Mouse (Mus musculus) neural tube, embryonic 13.5 days (tissue): ENCODE measurements around the gene Cavin3. TPM values are rescaled to one million over a fixed set of nuclear protein-coding genes. Genes with fewer than 3 reads are reported as not detected.

Experiments
- ATAC-seq: fragments of 200-750 bp; cut with Nextera tagmentation; 2 replicates; pipeline ENCODE4 v1.8.0; 2017; ENCODE audit warnings: low read depth, mild to moderate bottlenecking, moderate TSS enrichment, moderate library complexity
- H3K27ac ChIP-seq: fragments of 300-500 bp; sonication (generic); replicated peaks from 2 replicates; pipeline ENCODE4 v1.5.1; 2015; ENCODE audit warnings: moderate library complexity, mild to moderate bottlenecking, inconsistent platforms
- H3K27me3 ChIP-seq: fragments of 300-500 bp; sonication (generic); 2 replicates; pipeline ENCODE4 v1.6.1; 2015; ENCODE audit warnings: mild to moderate bottlenecking, inconsistent platforms
- H3K36me3 ChIP-seq: fragments of 300-500 bp; sonication (generic); 2 replicates; pipeline ENCODE4 v1.6.1; 2015; ENCODE audit warnings: mild to moderate bottlenecking, inconsistent platforms
- H3K4me1 ChIP-seq: fragments of 300-500 bp; sonication (generic); replicated peaks from 2 replicates; pipeline ENCODE4 v1.6.1; 2015; ENCODE audit warnings: inconsistent platforms
- H3K4me2 ChIP-seq: fragments of 300-500 bp; sonication (generic); 2 replicates; pipeline ENCODE4 v1.6.1; 2015; ENCODE audit warnings: inconsistent platforms, mild to moderate bottlenecking, moderate library complexity
- H3K4me3 ChIP-seq: fragments of 300-500 bp; sonication (generic); 2 replicates; pipeline ENCODE4 v1.5.1; 2015; ENCODE audit warnings: mild to moderate bottlenecking, inconsistent platforms
- H3K9ac ChIP-seq: fragments of 300-500 bp; sonication (generic); 2 replicates; pipeline ENCODE4 v1.6.1; 2015; ENCODE audit warnings: moderate library complexity, mild to moderate bottlenecking, inconsistent platforms
- H3K9me3 ChIP-seq: fragments of 300-500 bp; sonication (generic); 2 replicates; pipeline ENCODE4 v1.6.1; 2016; ENCODE audit warnings: inconsistent platforms
- WGBS: fragments of 180-500 bp; shearing (Covaris S2); methylation state at CpG from one replicate; pipeline ENCODE4 v1.1.7; 2015; 5-methylcytosine and 5-hydroxymethylcytosine counted together
- polyA plus RNA-seq: library from polyadenylated mRNA; unstranded; fragments of >200 nt; fragmentation: Nextera tagmentation; extraction: Ambion mirVana; gene quantifications from 2 replicates; pipeline ENCODE4 v1.2.1, GENCODE M21; 2015

Gene Cavin3
- polyA plus RNA-seq: 30.8 and 31.6 TPM in 2 replicates

DNA sequence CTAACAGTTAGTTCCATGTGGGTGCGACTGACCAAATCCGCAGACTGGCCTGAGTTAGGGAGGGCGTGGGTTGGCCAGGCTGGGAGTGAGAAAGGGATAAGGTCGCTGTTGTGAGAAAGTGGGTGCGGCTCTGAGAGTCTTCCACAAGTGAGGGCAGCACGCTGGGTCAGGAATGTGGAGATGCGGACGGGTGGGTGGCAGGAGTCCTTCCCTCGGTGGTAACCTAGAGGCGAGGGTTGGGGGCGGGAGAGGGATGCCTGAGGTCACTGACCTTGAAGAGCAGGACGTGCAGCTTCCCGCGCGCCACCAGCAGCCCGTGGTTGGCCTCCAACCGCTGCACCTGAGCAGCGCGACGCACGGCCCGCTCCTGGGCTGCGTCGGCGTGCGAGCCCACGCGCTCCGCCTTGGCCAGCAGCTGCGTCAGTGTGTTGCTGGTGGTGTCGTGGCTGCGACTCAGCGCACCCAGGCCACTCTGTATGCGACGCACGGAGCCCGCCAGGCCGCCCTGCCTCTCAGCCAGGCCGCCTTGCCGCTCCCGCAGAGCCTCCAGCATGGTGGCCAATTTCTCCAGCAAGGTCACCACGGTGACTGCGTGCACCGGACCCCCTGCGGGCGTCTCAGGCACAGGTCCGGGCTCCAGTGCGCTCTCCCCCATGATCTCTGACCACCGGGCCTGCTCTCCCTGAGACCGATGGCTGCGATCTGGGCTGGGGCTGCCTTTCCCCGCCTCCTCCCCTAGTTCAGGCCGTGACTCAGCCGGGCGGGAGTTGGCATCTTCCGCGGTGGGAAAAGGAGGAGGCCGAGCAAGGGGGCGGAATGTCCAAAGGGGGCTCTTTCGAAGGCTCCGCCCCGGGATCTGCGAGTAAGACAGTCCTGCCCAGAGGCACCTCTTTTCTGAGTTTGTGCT, at the start of gene Cavin3:
TSS of gene Cavin3 (minus strand) at position 796 of the 907 bp plus-strand sequence.
- Histone ChIP-seq H3K36me3 (no peaks in the 10 kb centered on the region), H3K4me3 (peak within 1 kb of the TSS; percentile 48), H3K9ac (peak within 1 kb of the TSS; percentile 82), H3K27ac (peak within 1 kb of the TSS; percentile 80), H3K27me3 (0 out of 2 replicates have a peak, but pooled peaks cover 11% of the 10 kb centered on the region), H3K4me1 (peaks cover 38% of the 10 kb centered on the region), H3K4me2 (peak within 1 kb of the TSS; percentile 87), H3K9me3 (no peaks in the 10 kb centered on the region)
- WGBS: 3% methylated on average over 63 of the region's 63 CpGs
- ATAC-seq: peak; percentile 93

DNA sequence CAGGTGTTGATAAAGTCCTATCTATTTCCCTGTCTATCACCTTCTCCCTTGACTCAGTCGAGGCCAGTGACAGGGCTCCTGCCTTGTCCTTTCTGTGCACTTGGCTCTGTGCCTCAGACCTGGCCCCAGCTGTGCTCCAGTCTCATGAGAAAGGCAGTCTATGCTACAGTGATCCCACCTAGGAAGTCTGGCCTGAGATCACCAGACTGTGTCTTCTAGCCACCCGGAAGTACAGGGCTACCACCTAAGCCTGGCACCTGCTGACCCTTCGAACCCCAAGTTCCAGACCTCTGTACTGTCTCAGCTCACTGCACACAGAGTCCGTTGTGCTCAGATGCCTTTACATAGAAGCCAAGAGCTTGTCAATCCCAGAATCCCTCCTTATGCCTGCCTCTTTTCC, 46.0 kb upstream of the Cavin3 start:
- H3K9ac ChIP-seq: no peak overlapping the region
- WGBS: 74% methylated on average over 4 of the region's 4 CpGs
- no peak overlapping the region for H3K4me2 ChIP-seq
- no peak overlapping the region for H3K27ac ChIP-seq
- H3K9me3 ChIP-seq: no peaks in the 10 kb centered on the region
- H3K27me3 ChIP-seq: no peaks in the 10 kb centered on the region
- no peaks in the 10 kb centered on the region for H3K36me3 ChIP-seq
- no peaks in the 10 kb centered on the region for H3K4me1 ChIP-seq
- ATAC-seq: no peak
- H3K4me3 ChIP-seq: no peak overlapping the region

DNA sequence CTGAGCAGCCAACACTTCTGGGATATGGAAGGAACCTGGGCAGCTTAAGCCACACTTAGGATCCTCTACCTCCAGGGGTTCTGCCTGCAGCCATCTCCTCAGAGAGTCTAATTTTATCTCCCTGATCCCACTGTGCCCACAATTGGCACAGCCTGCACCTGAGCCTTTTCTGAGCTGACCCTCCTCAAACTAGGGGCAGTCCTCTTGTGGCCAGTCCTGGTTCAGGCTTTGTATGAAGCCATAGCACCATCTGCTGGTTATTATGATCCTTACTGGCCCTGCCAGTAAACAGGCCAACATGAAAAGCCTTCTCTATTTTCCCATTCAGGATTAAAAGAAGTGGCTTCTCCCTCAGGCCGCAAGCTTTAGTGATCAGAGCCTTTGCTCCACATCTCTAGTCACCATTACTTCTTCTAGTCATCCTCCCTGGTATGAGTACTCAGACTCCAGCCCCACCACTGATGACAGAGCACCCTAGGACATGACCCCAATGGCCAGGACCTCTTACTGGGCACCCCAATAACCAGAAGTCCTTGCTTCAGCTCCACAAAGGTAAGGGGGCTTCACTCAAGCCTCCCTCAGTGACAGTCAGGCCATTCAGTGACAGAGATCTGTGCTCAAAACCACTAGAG, 45.3 kb upstream of the Cavin3 start:
- Histone ChIP-seq H3K27me3 (no peaks in the 10 kb centered on the region), H3K4me1 (no peaks in the 10 kb centered on the region), H3K9ac (no peak overlapping the region), H3K27ac (no peak overlapping the region), H3K9me3 (no peaks in the 10 kb centered on the region), H3K4me3 (no peak overlapping the region), H3K4me2 (no peak overlapping the region), H3K36me3 (no peaks in the 10 kb centered on the region)
- ATAC-seq: peak; percentile 57
- WGBS: 65% methylated on average over 1 of the region's 1 CpGs

DNA sequence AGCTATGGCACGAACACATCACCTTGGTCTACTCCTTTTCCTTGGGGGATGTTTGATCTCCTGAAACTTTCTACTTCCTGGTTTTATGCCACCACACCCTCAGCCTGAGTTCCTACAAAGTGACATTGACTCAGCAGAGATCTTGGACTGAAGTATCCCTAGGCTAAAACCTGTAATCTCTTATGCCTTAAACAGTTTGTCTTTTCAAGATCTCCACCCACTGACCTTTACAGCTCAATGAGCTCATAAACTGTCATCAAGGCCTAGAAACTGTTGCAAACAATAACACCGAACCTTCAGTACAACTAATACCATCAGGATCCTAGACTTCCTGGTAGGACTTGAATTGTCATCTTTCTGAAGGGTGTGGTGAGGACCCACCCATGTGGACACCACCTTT, 42.1 kb upstream of the Cavin3 start:
- Histone ChIP-seq H3K27me3 (no peaks in the 10 kb centered on the region), H3K9me3 (no peaks in the 10 kb centered on the region), H3K4me2 (no peak overlapping the region), H3K36me3 (no peaks in the 10 kb centered on the region), H3K9ac (no peak overlapping the region), H3K27ac (no peak overlapping the region), H3K4me1 (no peaks in the 10 kb centered on the region), H3K4me3 (no peak overlapping the region)
- ATAC-seq: no peak
- WGBS: 86% methylated on average over 2 of the region's 2 CpGs

DNA sequence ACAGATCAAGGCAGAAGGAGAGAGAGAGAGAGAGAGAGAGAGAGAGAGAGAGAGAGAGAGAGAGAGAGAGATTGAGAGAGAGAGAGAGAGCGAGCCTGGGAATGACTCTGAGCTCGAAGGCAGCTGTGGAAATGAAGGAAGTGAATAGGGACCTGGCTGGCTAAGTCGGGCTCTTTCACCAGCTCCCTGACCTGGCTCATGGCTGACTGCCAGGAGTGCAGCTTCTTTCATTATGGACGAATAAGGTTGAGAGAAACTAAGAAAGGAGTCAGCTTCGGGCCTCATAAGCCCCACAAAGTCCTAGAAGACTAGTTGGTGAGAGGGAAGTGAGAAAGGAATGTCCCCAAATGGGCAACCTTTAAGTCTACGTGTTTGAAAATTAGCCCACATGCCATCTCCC, 38.1 kb upstream of the Cavin3 start:
- no peaks in the 10 kb centered on the region for H3K27me3 ChIP-seq
- no peaks in the 10 kb centered on the region for H3K9me3 ChIP-seq
- no peaks in the 10 kb centered on the region for H3K36me3 ChIP-seq
- no peak overlapping the region for H3K4me2 ChIP-seq
- H3K4me3 ChIP-seq: no peak overlapping the region
- no peak for ATAC-seq
- H3K4me1 ChIP-seq: peaks cover 2% of the 10 kb centered on the region; the same call in 1 of the 2 replicates
- no peak overlapping the region for H3K27ac ChIP-seq
- H3K9ac ChIP-seq: no peak overlapping the region
- WGBS: 38% methylated on average over 6 of the region's 6 CpGs

DNA sequence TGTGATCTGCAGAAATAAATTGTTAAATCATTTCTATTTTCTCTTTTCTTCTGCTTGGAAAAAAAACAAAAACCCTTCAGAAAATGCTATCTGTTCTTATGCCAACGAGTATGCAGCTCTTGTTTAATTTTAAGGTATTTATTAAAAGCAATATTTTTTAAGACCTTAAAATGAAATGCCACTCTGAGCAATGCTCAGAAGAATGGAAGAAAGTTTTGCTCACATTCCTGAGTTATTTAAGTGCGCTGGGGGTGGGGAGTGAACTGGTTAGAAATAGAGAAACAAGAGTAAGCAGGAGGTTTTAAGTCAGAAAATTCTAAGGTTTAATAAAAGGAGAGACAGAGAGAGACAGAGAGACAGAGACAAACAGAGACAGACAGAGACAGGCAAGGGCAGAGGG, 37.7 kb upstream of the Cavin3 start:
- H3K4me2 ChIP-seq: no peak overlapping the region
- H3K27ac ChIP-seq: no peak overlapping the region
- no peak overlapping the region for H3K9ac ChIP-seq
- H3K4me3 ChIP-seq: no peak overlapping the region
- H3K27me3 ChIP-seq: no peaks in the 10 kb centered on the region
- H3K36me3 ChIP-seq: no peaks in the 10 kb centered on the region
- peaks cover 6% of the 10 kb centered on the region; the same call in 1 of the 2 replicates for H3K4me1 ChIP-seq
- no peak for ATAC-seq
- no peaks in the 10 kb centered on the region for H3K9me3 ChIP-seq
- 80% methylated on average over 2 of the region's 2 CpGs for WGBS

DNA sequence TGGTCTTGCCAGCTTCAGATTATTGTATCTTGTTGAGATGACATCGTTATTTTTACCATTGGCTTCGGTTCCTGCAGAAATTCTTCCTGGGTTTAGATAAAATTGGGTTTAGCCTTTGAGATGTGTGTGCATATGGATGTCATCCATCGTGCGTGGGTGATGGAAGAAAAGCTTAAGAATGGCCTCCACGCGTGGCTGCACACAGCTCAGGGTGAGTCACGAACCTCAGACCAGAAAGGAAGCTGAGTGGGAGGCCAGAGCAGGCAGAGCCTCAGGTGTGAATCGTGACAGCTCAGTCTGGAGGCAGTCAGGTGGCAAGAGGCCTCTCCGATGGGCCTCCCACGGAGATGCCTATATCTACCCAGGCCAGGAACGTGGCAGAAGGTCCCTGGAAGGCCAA, 37.2 kb upstream of the Cavin3 start:
- ATAC-seq: no peak
- Histone ChIP-seq H3K9ac (no peak overlapping the region), H3K4me1 (peaks cover 11% of the 10 kb centered on the region), H3K27me3 (no peaks in the 10 kb centered on the region), H3K4me2 (no peak overlapping the region), H3K36me3 (no peaks in the 10 kb centered on the region), H3K9me3 (no peaks in the 10 kb centered on the region), H3K27ac (no peak overlapping the region), H3K4me3 (no peak overlapping the region)
- 75% methylated on average over 11 of the region's 11 CpGs for WGBS

DNA sequence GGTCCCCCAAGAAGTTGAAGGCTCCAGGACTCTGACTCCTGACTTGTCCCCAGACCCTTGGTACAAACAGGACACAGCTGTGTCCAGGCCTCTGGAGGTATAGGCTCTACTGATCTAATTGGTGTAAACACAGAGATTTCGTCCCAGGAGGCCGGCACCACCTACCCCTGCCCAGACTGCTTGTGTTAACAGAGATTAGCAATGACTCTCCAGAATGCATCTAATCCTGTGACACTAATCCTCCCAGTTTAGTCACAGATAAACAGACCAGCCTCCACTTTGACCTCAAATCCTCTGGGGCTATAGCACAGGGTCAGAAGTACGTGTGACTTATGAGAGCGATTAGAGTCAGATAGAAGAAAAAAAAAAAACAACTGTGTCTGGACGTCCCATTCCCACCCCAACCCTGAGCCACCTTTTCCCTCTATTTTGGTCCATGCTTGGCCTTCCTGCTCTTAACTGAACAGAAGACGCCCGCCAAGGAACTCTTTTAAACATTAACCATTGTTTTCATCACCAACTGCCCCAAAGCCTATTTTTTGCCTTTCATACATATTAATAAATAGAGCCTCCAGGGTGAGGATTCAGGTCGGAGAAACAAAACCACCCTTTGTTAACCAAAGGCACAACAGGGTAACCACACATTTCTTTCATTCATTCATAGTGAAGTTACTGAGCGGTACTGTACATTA, 34.7 kb upstream of the Cavin3 start:
- no peaks in the 10 kb centered on the region for H3K27me3 ChIP-seq
- H3K36me3 ChIP-seq: no peaks in the 10 kb centered on the region
- peaks cover 18% of the 10 kb centered on the region for H3K4me1 ChIP-seq
- no peak overlapping the region for H3K9ac ChIP-seq
- ATAC-seq: no peak
- WGBS: 64% methylated on average over 9 of the region's 9 CpGs
- H3K27ac ChIP-seq: no peak overlapping the region
- H3K4me2 ChIP-seq: no peak overlapping the region
- H3K9me3 ChIP-seq: no peaks in the 10 kb centered on the region
- H3K4me3 ChIP-seq: no peak overlapping the region

DNA sequence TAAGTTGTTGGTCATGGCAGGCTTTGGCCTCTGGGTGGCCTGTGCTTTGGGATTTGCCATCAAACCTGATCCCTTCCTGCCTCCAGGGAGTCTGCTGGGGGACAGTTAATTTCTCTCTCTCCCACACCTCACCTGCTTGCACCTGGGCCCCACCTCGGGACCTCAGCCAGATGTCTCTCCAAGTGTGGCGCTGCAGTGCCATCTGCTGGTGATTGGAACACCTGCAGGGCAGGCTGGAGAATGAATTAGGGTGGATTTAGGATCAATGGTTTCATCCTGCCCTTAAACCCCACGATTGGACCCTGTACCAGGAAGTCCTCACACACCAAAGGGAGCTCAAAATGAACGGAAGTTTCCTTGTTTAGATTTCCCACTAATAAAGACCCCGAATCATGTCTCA, 33.1 kb upstream of the Cavin3 start:
- Histone ChIP-seq H3K4me1 (peaks cover 18% of the 10 kb centered on the region), H3K9ac (no peak overlapping the region), H3K4me3 (no peak overlapping the region), H3K36me3 (no peaks in the 10 kb centered on the region), H3K27ac (no peak overlapping the region), H3K9me3 (no peaks in the 10 kb centered on the region), H3K27me3 (no peaks in the 10 kb centered on the region), H3K4me2 (no peak overlapping the region)
- peak; percentile 67 for ATAC-seq
- 12% methylated on average over 5 of the region's 5 CpGs for WGBS

DNA sequence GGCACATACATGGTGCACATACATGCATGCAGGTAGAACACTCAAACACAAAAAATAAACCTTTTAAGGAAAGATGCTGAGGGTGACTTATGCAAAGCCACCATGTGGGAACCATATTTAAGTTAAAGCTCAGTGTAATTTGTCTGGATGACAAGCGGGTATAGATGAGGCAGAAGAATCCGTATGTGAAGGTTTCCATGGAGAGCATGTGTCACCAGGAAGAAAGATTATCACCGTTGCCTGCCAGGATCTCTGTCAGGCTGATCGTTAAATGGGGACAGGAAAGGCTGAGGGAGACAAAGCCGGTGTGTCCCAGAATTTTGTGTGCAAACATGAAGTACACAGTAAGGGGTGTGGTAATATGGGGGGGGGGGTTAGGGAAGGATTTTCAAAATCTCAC, 32.5 kb upstream of the Cavin3 start:
- H3K4me2 ChIP-seq: no peak overlapping the region
- peaks cover 18% of the 10 kb centered on the region for H3K4me1 ChIP-seq
- H3K27ac ChIP-seq: peak overlapping the region; percentile 3; the same call in 1 of the 2 replicates
- no peak overlapping the region for H3K4me3 ChIP-seq
- ATAC-seq: peak; percentile 60
- no peak overlapping the region for H3K9ac ChIP-seq
- H3K9me3 ChIP-seq: no peaks in the 10 kb centered on the region
- no peaks in the 10 kb centered on the region for H3K27me3 ChIP-seq
- WGBS: 45% methylated on average over 5 of the region's 5 CpGs
- no peaks in the 10 kb centered on the region for H3K36me3 ChIP-seq

DNA sequence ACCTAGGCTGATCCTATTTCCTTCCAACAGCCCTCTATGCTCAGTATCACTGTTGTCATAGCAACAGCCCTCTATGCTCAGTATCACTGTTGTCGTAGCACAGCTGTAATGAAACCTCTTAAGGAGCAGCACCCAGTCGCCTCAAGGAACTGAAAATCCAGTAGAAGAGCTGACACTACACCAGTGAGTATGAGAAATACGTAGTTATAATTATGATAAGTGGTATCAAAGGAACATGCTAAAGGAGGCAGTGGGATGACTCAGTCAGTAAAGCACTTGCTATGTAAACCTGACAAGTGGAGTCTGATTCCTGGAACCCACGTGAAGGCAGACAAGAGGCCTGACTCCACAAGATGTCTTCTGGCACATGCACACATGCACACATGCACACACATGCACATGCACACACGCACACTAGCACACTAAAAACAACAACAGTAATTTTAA, 31.8 kb upstream of the Cavin3 start:
- 55% methylated on average over 5 of the region's 5 CpGs for WGBS
- H3K36me3 ChIP-seq: no peaks in the 10 kb centered on the region
- H3K4me3 ChIP-seq: no peak overlapping the region
- 0 out of 2 replicates have a peak overlapping the region, but pooled peaks have one; percentile 3 for H3K27ac ChIP-seq
- peak; percentile 82 for ATAC-seq
- peaks cover 18% of the 10 kb centered on the region for H3K4me1 ChIP-seq
- H3K9me3 ChIP-seq: no peaks in the 10 kb centered on the region
- no peak overlapping the region for H3K9ac ChIP-seq
- no peak overlapping the region for H3K4me2 ChIP-seq
- H3K27me3 ChIP-seq: no peaks in the 10 kb centered on the region

DNA sequence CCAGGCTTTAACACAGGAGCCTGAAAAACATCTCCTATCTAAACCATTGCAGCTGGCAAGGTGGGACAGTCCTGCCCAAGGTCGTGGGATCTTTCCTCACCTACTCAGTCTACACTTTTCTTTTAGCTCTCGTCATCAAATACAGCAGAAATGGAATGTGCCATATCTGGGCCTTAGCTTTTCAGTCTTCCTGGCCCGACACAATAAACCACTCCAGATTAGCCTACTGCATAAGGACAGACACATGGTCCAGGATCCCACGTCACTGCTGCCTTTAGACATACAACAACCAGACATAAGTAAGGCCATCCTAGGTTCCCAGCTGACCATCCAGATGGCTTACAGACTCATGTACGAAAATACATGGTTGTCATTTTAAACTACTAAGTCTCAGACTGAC, 28.0 kb upstream of the Cavin3 start:
- no peaks in the 10 kb centered on the region for H3K9me3 ChIP-seq
- H3K36me3 ChIP-seq: no peaks in the 10 kb centered on the region
- no peak overlapping the region for H3K4me2 ChIP-seq
- H3K27me3 ChIP-seq: no peaks in the 10 kb centered on the region
- WGBS: 90% methylated on average over 5 of the region's 5 CpGs
- no peak overlapping the region for H3K27ac ChIP-seq
- no peak overlapping the region for H3K4me3 ChIP-seq
- H3K4me1 ChIP-seq: peaks cover 15% of the 10 kb centered on the region
- no peak for ATAC-seq
- no peak overlapping the region for H3K9ac ChIP-seq
